In the genomic region with DNA sequence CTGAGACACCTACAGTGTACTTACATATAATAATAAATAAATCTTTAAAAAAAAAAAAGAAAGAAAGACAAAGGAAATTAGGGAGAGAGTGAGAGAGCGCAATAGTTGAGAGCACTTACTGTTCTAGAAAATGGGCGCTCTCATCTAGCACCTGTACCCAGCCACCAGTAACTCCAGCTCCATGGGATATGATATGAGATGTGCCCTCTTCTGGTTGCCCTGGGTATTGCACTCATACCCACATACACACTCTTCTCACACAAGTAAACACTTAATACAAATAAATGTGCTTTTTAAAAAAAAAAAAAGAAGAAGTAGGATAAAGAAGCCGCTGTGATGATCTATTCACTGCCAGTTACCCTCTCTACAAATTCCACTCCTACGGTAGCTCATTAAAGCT, we compare ENCODE assay signal across 11 mouse cellular contexts. TPM values are rescaled to one million over a fixed set of nuclear protein-coding genes. Genes with fewer than 3 reads are reported as not detected.
A peak's percentile ranks its signal among the peaks of the same experiment; 100 is the strongest.
DNase-seq lines count a peak whose midpoint lies in the region; ATAC-seq and TF ChIP-seq lines count a peak whose summit lies in the region.
"Had no signal": no experiment of that assay in that cellular context is flagged by ENCODE, and none has a peak within 500 bp of the region (broad histone marks: within the 10 kb centered on the region; RNA-seq: fewer than 3 reads in every experiment).

No protein-coding gene starts in this region.

- no peaks in the 10 kb centered on the region for H3K4me1 ChIP-seq in kidney, postnatal 0 days (replicated peaks; ENCODE audit: insufficient read depth, low read length)
- H3K4me1 ChIP-seq: embryonic facial prominence, embryonic 10.5 days; forebrain, embryonic 13.5 days; limb, embryonic 13.5 days had no signal

- peak; percentile 36; the same call in 1 of the 2 replicates for TF ChIP-seq CTCF in kidney, postnatal 0 days (IDR thresholded peaks at IDR 0.05; ENCODE audit: low read depth)

- no peak for ATAC-seq in kidney, postnatal 0 days (replicated peaks; ENCODE audit: low FRiP score, low read depth)
- ATAC-seq: forebrain, embryonic 13.5 days had no signal

- no peaks in the 10 kb centered on the region for H3K36me3 ChIP-seq in kidney, postnatal 0 days (ENCODE audit: insufficient read depth, low read length)
- H3K36me3 ChIP-seq: embryonic facial prominence, embryonic 10.5 days; limb, embryonic 13.5 days had no signal

- WGBS in kidney, postnatal 0 days = 98% methylated on average over 4 of the region's 4 CpGs

- H3K9me3 ChIP-seq in kidney, postnatal 0 days (replicated peaks; ENCODE audit: low read length) = no peaks in the 10 kb centered on the region
- H3K9me3 ChIP-seq: embryonic facial prominence, embryonic 10.5 days; forebrain, embryonic 13.5 days; limb, embryonic 13.5 days had no signal

- H3K9ac ChIP-seq in kidney, postnatal 0 days (ENCODE audit: low read depth, low read length) = no peak overlapping the region
- H3K9ac ChIP-seq: forebrain, embryonic 13.5 days; limb, embryonic 13.5 days had no signal

- no peak for DNase-seq in kidney, postnatal 0 days (ENCODE audit: low spot score)
- DNase-seq in kidney, adult 11 months = no peak
- DNase-seq in 416B (ENCODE audit: low read depth) (peak; percentile 35), ES-CJ7 (ENCODE audit: low read depth, low spot score) (peak; percentile 68), MN1 (ENCODE audit: low spot score) (no peak)
- DNase-seq in induced T-regulatory cell, adult 2 months (ENCODE audit: low read depth) = peak; percentile 46
- DNase-seq in layer of hippocampus, adult 11-12 months (ENCODE audit: low spot score) = no peak
- DNase-seq: cerebellum, adult 18-20 months had no signal

- H3K4me2 ChIP-seq in kidney, postnatal 0 days (ENCODE audit: low read length) = no peak overlapping the region
- H3K4me2 ChIP-seq: forebrain, embryonic 13.5 days; limb, embryonic 13.5 days had no signal

- H3K27ac ChIP-seq in kidney, postnatal 0 days = no peak overlapping the region
- H3K27ac ChIP-seq: embryonic facial prominence, embryonic 10.5 days; forebrain, embryonic 13.5 days; limb, embryonic 13.5 days had no signal

- H3K27me3 ChIP-seq in kidney, postnatal 0 days (ENCODE audit: insufficient read depth, low read length) = no peaks in the 10 kb centered on the region
- H3K27me3 ChIP-seq: forebrain, embryonic 13.5 days; limb, embryonic 13.5 days had no signal

- H3K4me3 ChIP-seq in kidney, postnatal 0 days (replicated peaks; ENCODE audit: low read depth, low read length) = no peak overlapping the region
- H3K4me3 ChIP-seq: embryonic facial prominence, embryonic 10.5 days; forebrain, embryonic 13.5 days; limb, embryonic 13.5 days had no signal

RNA-seq across cellular contexts. Expression of a gene that starts 36.0 kb away (rescaled TPM):
- 42.0 and 42.5 TPM in 2 replicates for polyA plus RNA-seq in kidney, postnatal 0 days (2015; fragmentation: Nextera tagmentation; extraction: Ambion mirVana)

Comparison
In these comparisons a context has a peak if more than half of its experiments do, and no peak if none do; other contexts are left out.
1. DNase-seq: peak in 416B (single experiment), ES-CJ7 (single experiment) and induced T-regulatory cell, adult 2 months (single experiment); none in kidney, postnatal 0 days (single experiment), kidney, adult 11 months (single experiment), MN1 (single experiment) and layer of hippocampus, adult 11-12 months (single experiment).